Mouse (Mus musculus) hindbrain, embryonic 12.5 days (tissue): ENCODE data around the gene Olfr287. TPM values are rescaled to one million over a fixed set of nuclear protein-coding genes. Genes with fewer than 3 reads are reported as not detected.

Experiments used
- ATAC-seq: fragments of 200-750 bp; cut with Nextera tagmentation; 2 replicates; pipeline ENCODE4 v1.8.0; 2017; ENCODE audit warnings: moderate TSS enrichment; ENCODE audit not compliant: low FRiP score
- H3K27ac ChIP-seq: fragments of 300-500 bp; sonication (generic); 2 replicates; pipeline ENCODE4 v1.5.1; 2016; ENCODE audit warnings: mild to moderate bottlenecking
- H3K27me3 ChIP-seq: fragments of 300-500 bp; sonication (generic); 2 replicates; pipeline ENCODE4 v1.6.1; 2016; ENCODE audit warnings: mild to moderate bottlenecking
- H3K36me3 ChIP-seq: fragments of 300-500 bp; sonication (generic); 2 replicates; pipeline ENCODE4 v1.6.1; 2016; ENCODE audit warnings: mild to moderate bottlenecking
- H3K4me1 ChIP-seq: fragments of 300-500 bp; sonication (generic); 2 replicates; pipeline ENCODE4 v1.6.1; 2016
- H3K4me2 ChIP-seq: fragments of 300-500 bp; sonication (generic); replicated peaks from 2 replicates; pipeline ENCODE4 v1.6.1; 2016; ENCODE audit warnings: mild to moderate bottlenecking
- H3K4me3 ChIP-seq: fragments of 300-500 bp; sonication (generic); 2 replicates; pipeline ENCODE4 v1.5.1; 2016; ENCODE audit warnings: mild to moderate bottlenecking
- H3K9ac ChIP-seq: fragments of 300-500 bp; sonication (generic); 2 replicates; pipeline ENCODE4 v1.6.1; 2016; ENCODE audit warnings: mild to moderate bottlenecking, moderate library complexity
- H3K9me3 ChIP-seq: fragments of 300-500 bp; sonication (generic); replicated peaks from 2 replicates; pipeline ENCODE4 v1.6.1; 2016; ENCODE audit warnings: mild to moderate bottlenecking
- WGBS: fragments of 180-500 bp; shearing (Covaris S2); methylation state at CpG from one replicate; pipeline ENCODE4 v1.1.7; 2016; 5-methylcytosine and 5-hydroxymethylcytosine counted together
- polyA plus RNA-seq: library from polyadenylated mRNA; unstranded; fragments of >200 nt; fragmentation: Nextera tagmentation; extraction: Ambion mirVana; gene quantifications from 2 replicates; pipeline ENCODE4 v1.2.1, GENCODE M21; 2016

Gene Olfr287
- polyA plus RNA-seq, 1 experiment from 2014 or later, result not detected

- no peak overlapping the region for H3K27ac ChIP-seq
- no peaks in the 10 kb centered on the region for H3K36me3 ChIP-seq
- H3K9ac ChIP-seq, result no peak overlapping the region
- H3K27me3 ChIP-seq, result no peaks in the 10 kb centered on the region
- no peak for ATAC-seq
- no peaks in the 10 kb centered on the region for H3K9me3 ChIP-seq
- WGBS, result 86% methylated on average over 4 of the region's 4 CpGs
- H3K4me3 ChIP-seq, result no peak overlapping the region
- H3K4me2 ChIP-seq, result no peak overlapping the region
- H3K4me1 ChIP-seq, result peaks cover 6% of the 10 kb centered on the region
These were observed 36.4 kb downstream of the Olfr287 start for GRCm38 (mm10) chr15:98184456-98184855.

GRCm38 (mm10) chr15:98181856-98182570, 38.8 kb downstream of the Olfr287 start:
- Histone ChIP-seq H3K4me1 (peaks cover 6% of the 10 kb centered on the region), H3K9me3 (no peaks in the 10 kb centered on the region), H3K9ac (no peak overlapping the region), H3K27ac (no peak overlapping the region), H3K36me3 (no peaks in the 10 kb centered on the region), H3K4me3 (no peak overlapping the region), H3K4me2 (no peak overlapping the region), H3K27me3 (no peaks in the 10 kb centered on the region)
- ATAC-seq, result 0 out of 2 replicates have a peak, but pooled peaks have one; percentile 7
- WGBS, result 69% methylated on average over 12 of the region's 12 CpGs

GRCm38 (mm10) chr15:98181132-98181711, 39.6 kb downstream of the Olfr287 start:
- H3K9ac ChIP-seq, result peak overlapping the region; percentile 49
- WGBS, result under 1% methylated on average over 30 of the region's 30 CpGs
- peak overlapping the region; percentile 50 for H3K4me3 ChIP-seq
- peaks cover 6% of the 10 kb centered on the region for H3K4me1 ChIP-seq
- no peaks in the 10 kb centered on the region for H3K9me3 ChIP-seq
- H3K27me3 ChIP-seq, result no peaks in the 10 kb centered on the region
- no peaks in the 10 kb centered on the region for H3K36me3 ChIP-seq
- ATAC-seq, result peak; percentile 99
- H3K27ac ChIP-seq, result peak overlapping the region; percentile 79
- peak overlapping the region; percentile 66 for H3K4me2 ChIP-seq

GRCm38 (mm10) chr15:98180567-98181131, 40.2 kb downstream of the Olfr287 start:
- H3K27me3 ChIP-seq, result no peaks in the 10 kb centered on the region
- H3K9ac ChIP-seq, result peak overlapping the region; percentile 49
- no peak for ATAC-seq
- no peaks in the 10 kb centered on the region for H3K9me3 ChIP-seq
- peaks cover 6% of the 10 kb centered on the region for H3K4me1 ChIP-seq
- H3K4me2 ChIP-seq, result peak overlapping the region; percentile 66
- peak overlapping the region; percentile 50 for H3K4me3 ChIP-seq
- WGBS, result 3% methylated on average over 26 of the region's 26 CpGs
- H3K27ac ChIP-seq, result peak overlapping the region; percentile 79
- H3K36me3 ChIP-seq, result no peaks in the 10 kb centered on the region

GRCm38 (mm10) chr15:98177320-98177719, 43.5 kb downstream of the Olfr287 start:
- no peak overlapping the region for H3K9ac ChIP-seq
- H3K4me3 ChIP-seq, result no peak overlapping the region
- H3K27ac ChIP-seq, result no peak overlapping the region
- H3K9me3 ChIP-seq, result no peaks in the 10 kb centered on the region
- WGBS, result 79% methylated on average over 3 of the region's 3 CpGs
- no peaks in the 10 kb centered on the region for H3K36me3 ChIP-seq
- H3K27me3 ChIP-seq, result peaks cover 6% of the 10 kb centered on the region
- no peak for ATAC-seq
- peaks cover 9% of the 10 kb centered on the region for H3K4me1 ChIP-seq
- no peak overlapping the region for H3K4me2 ChIP-seq

GRCm38 (mm10) chr15:98173821-98174220, 47.0 kb downstream of the Olfr287 start:
- 41% methylated on average over 8 of the region's 8 CpGs for WGBS
- peaks cover 35% of the 10 kb centered on the region for H3K27me3 ChIP-seq

GRCm38 (mm10) chr15:98172113-98172512, 48.7 kb downstream of the Olfr287 start:
- ATAC-seq, result no peak
- peaks cover 32% of the 10 kb centered on the region for H3K4me1 ChIP-seq
- no peak overlapping the region for H3K9ac ChIP-seq
- no peak overlapping the region for H3K4me3 ChIP-seq
- H3K27me3 ChIP-seq, result peaks cover 45% of the 10 kb centered on the region
- 65% methylated on average over 5 of the region's 5 CpGs for WGBS
- H3K27ac ChIP-seq, result no peak overlapping the region
- H3K36me3 ChIP-seq, result no peaks in the 10 kb centered on the region
- H3K9me3 ChIP-seq, result no peaks in the 10 kb centered on the region
- no peak overlapping the region for H3K4me2 ChIP-seq

More at GRCm38 (mm10) chr15:98173821-98174220, 47.0 kb downstream of the Olfr287 start:
- Histone ChIP-seq H3K4me2 (no peak overlapping the region), H3K27ac (no peak overlapping the region), H3K36me3 (no peaks in the 10 kb centered on the region), H3K4me1 (peaks cover 23% of the 10 kb centered on the region), H3K4me3 (no peak overlapping the region), H3K9ac (no peak overlapping the region), H3K9me3 (no peaks in the 10 kb centered on the region)
- no peak for ATAC-seq

- H3K9ac ChIP-seq, result no peak overlapping the region
- H3K4me1 ChIP-seq, result peaks cover 39% of the 10 kb centered on the region
- peak overlapping the region; percentile 76 for H3K4me2 ChIP-seq
- H3K9me3 ChIP-seq, result no peaks in the 10 kb centered on the region
- H3K27me3 ChIP-seq, result peaks cover 46% of the 10 kb centered on the region
- WGBS, result 75% methylated on average over 9 of the region's 9 CpGs
- no peak overlapping the region for H3K4me3 ChIP-seq
- no peak overlapping the region for H3K27ac ChIP-seq
- ATAC-seq, result no peak
- H3K36me3 ChIP-seq, result no peaks in the 10 kb centered on the region
These were observed 49.9 kb downstream of the Olfr287 start for GRCm38 (mm10) chr15:98170917-98171316.

GRCm38 (mm10) chr15:98170365-98170764, 50.5 kb downstream of the Olfr287 start:
- H3K27me3 ChIP-seq, result peaks cover 52% of the 10 kb centered on the region

GRCm38 (mm10) chr15:98168622-98169004, 52.2 kb downstream of the Olfr287 start:
- H3K27me3 ChIP-seq, result peaks cover 55% of the 10 kb centered on the region

More at GRCm38 (mm10) chr15:98170365-98170764, 50.5 kb downstream of the Olfr287 start:
- Histone ChIP-seq H3K27ac (no peak overlapping the region), H3K4me1 (peaks cover 39% of the 10 kb centered on the region), H3K9ac (no peak overlapping the region), H3K4me3 (peak overlapping the region; percentile 43), H3K36me3 (no peaks in the 10 kb centered on the region), H3K9me3 (no peaks in the 10 kb centered on the region), H3K4me2 (peak overlapping the region; percentile 76)
- ATAC-seq, result no peak
- 38% methylated on average over 7 of the region's 7 CpGs for WGBS

GRCm38 (mm10) chr15:98167645-98168621, 52.9 kb downstream of the Olfr287 start:
- H3K27ac ChIP-seq, result peak overlapping the region; percentile 94
- peaks cover 36% of the 10 kb centered on the region for H3K4me1 ChIP-seq
- peak; percentile 93 for ATAC-seq
- peak overlapping the region; percentile 76 for H3K4me2 ChIP-seq
- H3K9me3 ChIP-seq, result no peaks in the 10 kb centered on the region
- WGBS, result under 1% methylated on average over 69 of the region's 69 CpGs
- H3K27me3 ChIP-seq, result peaks cover 54% of the 10 kb centered on the region
- no peaks in the 10 kb centered on the region for H3K36me3 ChIP-seq
- H3K9ac ChIP-seq, result peak overlapping the region; percentile 65
- H3K4me3 ChIP-seq, result peak overlapping the region; percentile 43

More at GRCm38 (mm10) chr15:98168622-98169004, 52.2 kb downstream of the Olfr287 start:
- Histone ChIP-seq H3K4me2 (peak overlapping the region; percentile 76), H3K9ac (peak overlapping the region; percentile 65), H3K36me3 (no peaks in the 10 kb centered on the region), H3K27ac (no peak overlapping the region), H3K4me3 (peak overlapping the region; percentile 43), H3K4me1 (peaks cover 36% of the 10 kb centered on the region), H3K9me3 (no peaks in the 10 kb centered on the region)
- no peak for ATAC-seq
- 3% methylated on average over 19 of the region's 19 CpGs for WGBS
